Mouse (Mus musculus): ENCODE measurements around the gene Pip5kl1. TPM values are rescaled to one million over a fixed set of nuclear protein-coding genes. Genes with fewer than 3 reads are reported as not detected.

Gene Pip5kl1
- total RNA-seq, 2 experiments from 2014 or later: not detected

DNA sequence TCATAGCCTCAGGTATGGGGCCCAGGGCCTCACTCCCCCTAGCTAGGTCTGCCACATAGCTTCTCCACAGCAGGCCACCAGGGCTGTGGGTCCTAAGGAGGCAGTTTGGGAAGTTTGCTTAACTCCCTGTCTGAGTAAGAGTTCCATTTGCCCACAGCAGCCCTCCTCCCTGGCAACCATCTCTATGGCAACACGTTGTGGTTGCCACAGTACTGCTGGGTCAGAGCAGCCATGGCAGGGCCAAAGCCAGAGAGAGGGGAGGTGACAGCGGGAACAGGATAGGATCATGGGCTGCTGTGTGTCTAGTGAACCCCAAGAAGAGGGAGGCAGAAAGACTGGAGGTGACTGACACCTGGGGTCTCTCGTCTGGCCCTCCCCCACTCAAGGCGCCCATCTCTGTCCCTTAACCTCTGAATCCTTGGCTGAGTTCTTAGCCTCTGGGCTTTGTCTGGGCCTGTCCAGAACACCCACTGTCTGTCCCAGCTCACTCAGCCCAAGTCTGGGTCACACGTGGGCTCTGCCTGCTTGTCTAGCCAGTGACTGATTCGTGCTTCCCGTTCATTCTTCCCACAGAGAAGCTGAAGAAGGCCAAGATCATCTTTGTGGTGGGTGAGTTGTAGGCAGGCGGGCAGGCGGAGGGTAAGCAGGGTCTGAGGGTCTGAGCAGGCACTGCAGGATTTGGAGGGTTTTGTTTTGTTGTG, 54.8 kb downstream of the Pip5kl1 start:
- no peak for DNase-seq (ENCODE audit: low spot score)
- intact Hi-C loops (cut with DNase I): no loop called here

DNA sequence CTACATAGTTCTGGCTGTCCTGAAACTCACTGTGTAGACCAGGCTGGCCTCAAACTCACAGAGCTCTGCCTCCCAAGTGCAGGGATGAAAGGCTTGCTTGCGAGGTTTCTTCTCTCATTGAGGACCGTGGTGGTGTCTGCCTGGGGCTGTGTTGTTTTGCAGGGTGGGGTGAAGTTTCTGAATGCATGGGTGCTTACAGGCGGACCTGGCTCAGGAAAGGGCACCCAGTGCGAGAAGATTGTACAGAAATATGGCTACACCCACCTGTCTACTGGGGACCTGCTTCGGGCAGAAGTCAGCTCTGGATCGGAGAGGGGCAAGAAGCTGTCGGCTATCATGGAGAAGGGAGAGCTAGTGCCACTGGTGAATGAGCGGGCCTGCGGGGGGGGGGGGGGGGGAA, 55.4 kb downstream of the Pip5kl1 start:
- DNase-seq (ENCODE audit: low spot score): no peak
- intact Hi-C loops (cut with DNase I): loop anchor here (10.0 kb wide), 1 partner anchor 215 kb away; the partner anchor contains the start of gene Stxbp1

DNA sequence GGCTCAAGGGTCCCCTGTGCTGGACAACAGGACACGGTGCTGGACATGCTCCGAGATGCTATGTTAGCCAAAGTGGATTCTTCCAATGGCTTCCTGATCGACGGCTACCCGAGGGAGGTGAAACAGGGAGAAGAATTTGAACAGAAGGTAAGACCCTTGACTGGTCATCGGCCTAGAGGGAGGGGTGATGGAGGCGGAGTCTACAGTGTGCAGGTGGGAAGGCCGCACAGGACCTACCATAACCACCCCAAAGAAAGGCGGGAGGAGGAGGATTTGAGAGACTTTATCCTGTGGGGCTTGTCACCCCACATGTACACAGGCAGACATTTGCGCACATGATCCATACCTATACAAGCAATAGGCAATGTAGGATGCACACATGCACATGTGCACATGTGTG, 56.4 kb downstream of the Pip5kl1 start:
- DNase-seq (ENCODE audit: low spot score): no peak
- intact Hi-C loops (cut with DNase I): loop anchor here (1.0 to 10.0 kb wide), 2 partner anchors 58 to 214 kb away; partner anchors contain the start of gene Stxbp1

DNA sequence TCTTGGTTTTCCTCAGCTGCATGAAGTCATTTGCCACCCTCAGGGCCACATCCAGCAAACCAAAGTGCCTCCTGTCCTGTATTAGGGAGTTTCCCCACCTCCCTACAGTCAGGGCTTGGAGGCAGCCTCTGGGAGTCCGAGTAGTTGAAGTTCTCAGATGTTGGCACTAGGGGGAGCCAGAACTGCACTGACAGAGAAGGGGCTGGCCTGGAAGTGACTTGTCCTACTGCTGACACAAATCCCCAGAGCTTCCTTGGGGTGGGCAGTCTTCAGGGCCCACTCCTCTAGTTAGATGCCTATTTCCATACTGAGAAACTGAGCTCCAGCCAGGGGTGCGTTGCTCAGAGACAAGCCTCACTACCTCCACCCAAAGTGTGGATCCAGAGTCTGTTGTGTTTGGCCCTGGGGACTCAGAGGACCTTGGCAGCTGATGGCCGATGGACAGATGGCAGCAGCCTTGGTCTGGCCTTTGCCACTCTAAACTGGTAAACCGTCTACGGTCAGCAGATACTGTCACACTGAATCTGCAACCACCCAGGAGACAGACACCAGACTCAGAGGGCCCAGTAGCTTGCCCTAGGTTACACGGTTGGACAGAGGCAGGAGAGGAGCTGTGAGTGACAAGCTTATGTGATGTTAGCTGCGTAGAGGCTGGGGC, 57.3 kb downstream of the Pip5kl1 start:
- intact Hi-C loops (cut with DNase I): loop anchor here (1.0 to 10.0 kb wide), 3 partner anchors 15 to 213 kb away; partner anchors contain the start of genes Eng and Stxbp1
- peak; percentile 64 for DNase-seq (ENCODE audit: low spot score)

Other genes starting within 250 kb of the Pip5kl1 start
- gene Ciz1, start 222.5 kb upstream of the Pip5kl1 start, total RNA-seq (2021): 10 to 100 TPM; 25.6 to 32.2 TPM
- gene Dnm1, start 221.5 kb upstream of the Pip5kl1 start, total RNA-seq (2021): 1 to 10 TPM; 5.0 to 5.2 TPM
- gene 1110008P14Rik, start 192.9 kb upstream of the Pip5kl1 start, total RNA-seq (2021): 10 to 100 TPM; 47.7 to 49.6 TPM
- gene Lcn2, start 186.5 kb upstream of the Pip5kl1 start, total RNA-seq (2021): 1 to 10 TPM; 3.1 to 3.6 TPM
- 10 to 100 TPM; 78.1 to 81.2 TPM for gene Ptges2, start 178.9 kb upstream of the Pip5kl1 start, total RNA-seq (2021)
- 1 to 10 TPM; 3.4 to 4.2 TPM for gene Naif1, start 124.3 kb upstream of the Pip5kl1 start, total RNA-seq (2021)
- 1 to 10 TPM; 5.6 to 7.5 TPM for gene Slc25a25, start 123.4 kb upstream of the Pip5kl1 start, total RNA-seq (2021)
- 1 to 10 TPM; 7.8 to 9.2 TPM for gene Fam102a, start 39.5 kb upstream of the Pip5kl1 start, total RNA-seq (2021)
- gene Dpm2, start 3.9 kb upstream of the Pip5kl1 start, total RNA-seq (2021): 10 to 100 TPM; 18.6 to 23.3 TPM
- gene 9430097D07Rik, start 887 bp downstream of the Pip5kl1 start, total RNA-seq (2021): not detected
- 10 to 100 TPM; 17.7 to 21.4 TPM for gene St6galnac4, start 12.3 kb downstream of the Pip5kl1 start, total RNA-seq (2021)
- gene St6galnac6, start 24.9 kb downstream of the Pip5kl1 start, total RNA-seq (2021): 100 to 1,000 TPM; 104 to 110 TPM
- 100 to 1,000 TPM; 733 to 743 TPM for gene Ak1, start 47.0 kb downstream of the Pip5kl1 start, total RNA-seq (2021)
- 100 to 1,000 TPM; 126 to 140 TPM for gene Eng, start 71.8 kb downstream of the Pip5kl1 start, total RNA-seq (2021)
- gene Fpgs, start 129.3 kb downstream of the Pip5kl1 start, total RNA-seq (2021): 1 to 10 TPM; 4.2 to 6.0 TPM
- 10 to 100 TPM; 23.4 to 26.4 TPM for gene Cdk9, start 138.3 kb downstream of the Pip5kl1 start, total RNA-seq (2021)
- gene Sh2d3c, start 146.3 kb downstream of the Pip5kl1 start, total RNA-seq (2021): 10 to 100 TPM; 20.7 to 25.4 TPM
- gene 6330409D20Rik, start 166.2 kb downstream of the Pip5kl1 start, total RNA-seq (2021): not detected
- gene Tor2a, start 182.4 kb downstream of the Pip5kl1 start, total RNA-seq (2021): 1 to 10 TPM; 8.1 to 8.3 TPM
- under 1 TPM; 0.10 to 0.17 TPM for gene Ttc16, start 200.8 kb downstream of the Pip5kl1 start, total RNA-seq (2021)
- 1 to 10 TPM; 2.6 to 4.2 TPM for gene Ptrh1, start 201.0 kb downstream of the Pip5kl1 start, total RNA-seq (2021)
- not detected for gene Cfap157, start 209.6 kb downstream of the Pip5kl1 start, total RNA-seq (2021)